Mouse (Mus musculus): ENCODE measurements around the gene Adam19. TPM values are rescaled to one million over a fixed set of nuclear protein-coding genes. Genes with fewer than 3 reads are reported as not detected.

The Adam19 gene
- polyA plus RNA-seq, 1 experiment = 12.8 TPM

GRCm38 (mm10) chr11:46113211-46113610 lies 57.4 kb downstream of the Adam19 start:
- TF ChIP-seq CTCF (IDR thresholded peaks at IDR 0.05; ENCODE audit: borderline replicate concordance, control insufficient read depth, extremely low read depth, insufficient read depth, low read length, poor library complexity) (no peak), POLR2A (IDR thresholded peaks at IDR 0.05; ENCODE audit: control insufficient read depth, extremely low read depth, insufficient read depth, low read length, poor library complexity) (no peak)
- Histone ChIP-seq H3K27me3 (ENCODE audit: control insufficient read depth, insufficient read depth, low read length) (no peaks in the 10 kb centered on the region), H3K4me1 (replicated peaks; ENCODE audit: control insufficient read depth, insufficient read depth, low read length) (0 out of 2 replicates have a peak, but pooled peaks cover 3% of the 10 kb centered on the region), H3K36me3 (ENCODE audit: control insufficient read depth, insufficient read depth, low read length) (no peaks in the 10 kb centered on the region), H3K27ac (ENCODE audit: control insufficient read depth, insufficient read depth, low read length) (no peak overlapping the region), H3K4me3 (ENCODE audit: control insufficient read depth, insufficient read depth, low read length) (no peak overlapping the region)
- WGBS = 91% methylated on average over 3 of the region's 3 CpGs
- no peak for DNase-seq

- Histone ChIP-seq H3K27me3 (ENCODE audit: control insufficient read depth, insufficient read depth, low read length) (no peaks in the 10 kb centered on the region), H3K27ac (ENCODE audit: control insufficient read depth, insufficient read depth, low read length) (no peak overlapping the region), H3K36me3 (ENCODE audit: control insufficient read depth, insufficient read depth, low read length) (no peaks in the 10 kb centered on the region), H3K4me3 (ENCODE audit: control insufficient read depth, insufficient read depth, low read length) (no peak overlapping the region), H3K4me1 (replicated peaks; ENCODE audit: control insufficient read depth, insufficient read depth, low read length) (0 out of 2 replicates have a peak, but pooled peaks cover 3% of the 10 kb centered on the region)
- no peak for DNase-seq
- 83% methylated on average over 7 of the region's 7 CpGs for WGBS
- TF ChIP-seq CTCF (IDR thresholded peaks at IDR 0.05; ENCODE audit: borderline replicate concordance, control insufficient read depth, extremely low read depth, insufficient read depth, low read length, poor library complexity) (no peak), POLR2A (IDR thresholded peaks at IDR 0.05; ENCODE audit: control insufficient read depth, extremely low read depth, insufficient read depth, low read length, poor library complexity) (no peak)
Observed at GRCm38 (mm10) chr11:46114221-46114620, 58.4 kb downstream of the Adam19 start.

GRCm38 (mm10) chr11:46115011-46115410 lies 59.2 kb downstream of the Adam19 start:
- no peak overlapping the region for H3K4me3 ChIP-seq (ENCODE audit: control insufficient read depth, insufficient read depth, low read length)
- H3K27me3 ChIP-seq (ENCODE audit: control insufficient read depth, insufficient read depth, low read length) = no peaks in the 10 kb centered on the region
- H3K4me1 ChIP-seq (replicated peaks; ENCODE audit: control insufficient read depth, insufficient read depth, low read length) = 0 out of 2 replicates have a peak, but pooled peaks cover 3% of the 10 kb centered on the region
- DNase-seq = no peak
- H3K36me3 ChIP-seq (ENCODE audit: control insufficient read depth, insufficient read depth, low read length) = no peaks in the 10 kb centered on the region
- WGBS = 93% methylated on average over 4 of the region's 4 CpGs
- no peak overlapping the region for H3K27ac ChIP-seq (ENCODE audit: control insufficient read depth, insufficient read depth, low read length)
- TF ChIP-seq POLR2A (IDR thresholded peaks at IDR 0.05; ENCODE audit: control insufficient read depth, extremely low read depth, insufficient read depth, low read length, poor library complexity) (no peak), CTCF (IDR thresholded peaks at IDR 0.05; ENCODE audit: borderline replicate concordance, control insufficient read depth, extremely low read depth, insufficient read depth, low read length, poor library complexity) (no peak)

- Histone ChIP-seq H3K4me1 (replicated peaks; ENCODE audit: control insufficient read depth, insufficient read depth, low read length) (0 out of 2 replicates have a peak, but pooled peaks cover 3% of the 10 kb centered on the region), H3K4me3 (ENCODE audit: control insufficient read depth, insufficient read depth, low read length) (no peak overlapping the region), H3K27ac (ENCODE audit: control insufficient read depth, insufficient read depth, low read length) (no peak overlapping the region), H3K36me3 (ENCODE audit: control insufficient read depth, insufficient read depth, low read length) (no peaks in the 10 kb centered on the region), H3K27me3 (ENCODE audit: control insufficient read depth, insufficient read depth, low read length) (no peaks in the 10 kb centered on the region)
- TF ChIP-seq POLR2A (IDR thresholded peaks at IDR 0.05; ENCODE audit: control insufficient read depth, extremely low read depth, insufficient read depth, low read length, poor library complexity) = no peak
- no peak for TF ChIP-seq CTCF (IDR thresholded peaks at IDR 0.05; ENCODE audit: borderline replicate concordance, control insufficient read depth, extremely low read depth, insufficient read depth, low read length, poor library complexity)
- DNase-seq = no peak
- WGBS = 90% methylated on average over 9 of the region's 9 CpGs
Observed at GRCm38 (mm10) chr11:46115411-46116173, 59.8 kb downstream of the Adam19 start.

- DNase-seq = no peak
- no peak overlapping the region for H3K27ac ChIP-seq (ENCODE audit: control insufficient read depth, insufficient read depth, low read length)
- no peaks in the 10 kb centered on the region for H3K36me3 ChIP-seq (ENCODE audit: control insufficient read depth, insufficient read depth, low read length)
- H3K4me1 ChIP-seq (replicated peaks; ENCODE audit: control insufficient read depth, insufficient read depth, low read length) = 0 out of 2 replicates have a peak, but pooled peaks cover 3% of the 10 kb centered on the region
- no peaks in the 10 kb centered on the region for H3K27me3 ChIP-seq (ENCODE audit: control insufficient read depth, insufficient read depth, low read length)
- no peak overlapping the region for H3K4me3 ChIP-seq (ENCODE audit: control insufficient read depth, insufficient read depth, low read length)
- WGBS = 42% methylated on average over 2 of the region's 2 CpGs
- TF ChIP-seq CTCF (IDR thresholded peaks at IDR 0.05; ENCODE audit: borderline replicate concordance, control insufficient read depth, extremely low read depth, insufficient read depth, low read length, poor library complexity) (no peak), POLR2A (IDR thresholded peaks at IDR 0.05; ENCODE audit: control insufficient read depth, extremely low read depth, insufficient read depth, low read length, poor library complexity) (no peak)
Observed at GRCm38 (mm10) chr11:46116510-46116909, 60.7 kb downstream of the Adam19 start.

GRCm38 (mm10) chr11:46119624-46120023 lies 63.8 kb downstream of the Adam19 start:
- no peak for DNase-seq
- Histone ChIP-seq H3K4me3 (ENCODE audit: control insufficient read depth, insufficient read depth, low read length) (no peak overlapping the region), H3K27ac (ENCODE audit: control insufficient read depth, insufficient read depth, low read length) (no peak overlapping the region), H3K4me1 (replicated peaks; ENCODE audit: control insufficient read depth, insufficient read depth, low read length) (0 out of 2 replicates have a peak, but pooled peaks cover 3% of the 10 kb centered on the region), H3K27me3 (ENCODE audit: control insufficient read depth, insufficient read depth, low read length) (no peaks in the 10 kb centered on the region), H3K36me3 (ENCODE audit: control insufficient read depth, insufficient read depth, low read length) (no peaks in the 10 kb centered on the region)
- TF ChIP-seq CTCF (IDR thresholded peaks at IDR 0.05; ENCODE audit: borderline replicate concordance, control insufficient read depth, extremely low read depth, insufficient read depth, low read length, poor library complexity) (no peak), POLR2A (IDR thresholded peaks at IDR 0.05; ENCODE audit: control insufficient read depth, extremely low read depth, insufficient read depth, low read length, poor library complexity) (no peak)
- 60% methylated on average over 4 of the region's 4 CpGs for WGBS
